Mouse (Mus musculus): ENCODE data around the gene Csf2rb2.

DNA sequence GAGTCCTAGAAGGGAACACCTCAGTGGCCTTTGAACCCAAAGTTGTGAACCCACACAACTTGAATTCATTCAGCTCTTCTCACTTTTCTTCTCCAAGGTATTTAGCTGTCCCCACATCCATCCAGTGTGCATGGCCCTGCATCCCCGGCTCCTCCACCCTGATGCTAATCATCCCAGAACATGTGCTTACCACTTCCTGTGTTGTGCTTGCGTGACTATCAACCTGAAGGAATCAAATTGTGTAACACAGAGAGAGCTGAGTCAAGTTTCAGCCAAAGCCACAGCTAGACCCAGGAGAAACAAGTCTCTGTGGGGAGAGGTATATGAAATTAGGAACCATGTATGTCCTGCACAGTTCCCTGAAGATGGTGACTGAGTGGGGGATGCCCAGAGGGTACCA lies 27.2 kb downstream of the Csf2rb2 start:
- no peak for TF ChIP-seq CHD2 (IDR thresholded peaks at IDR 0.05; ENCODE audit: low read depth, low read length)
- no peak for TF ChIP-seq ZNF384 (IDR thresholded peaks at IDR 0.05; ENCODE audit: low read depth, low read length)
- no peak for TF ChIP-seq ZC3H11A (IDR thresholded peaks at IDR 0.05; ENCODE audit: borderline replicate concordance, low read depth, low read length)
- no peak for TF ChIP-seq MAFK (IDR thresholded peaks at IDR 0.05; ENCODE audit: insufficient read depth, low read depth, low read length)
- TF ChIP-seq HCFC1 (IDR thresholded peaks at IDR 0.05; ENCODE audit: borderline replicate concordance, insufficient read depth, low read length), result no peak
